Mouse (Mus musculus) heart, postnatal 0 days (tissue): ENCODE measurements around the gene Fam221b.
A peak's percentile ranks its signal among the peaks of the same experiment; 100 is the strongest.

ENCODE experiments used
- CTCF ChIP-seq: IDR thresholded peaks from 2 replicates; pipeline ENCODE4 v1.5.1; 2016; ENCODE audit warnings: antibody characterized with exemption, control low read depth, low read depth
- EP300 ChIP-seq: IDR thresholded peaks from 2 replicates; pipeline ENCODE4 v1.6.1; 2016; ENCODE audit warnings: antibody characterized with exemption, low read depth

- TF ChIP-seq EP300 (no peak), CTCF (peak; percentile 80)
These were observed 3.1 kb upstream of the Fam221b start for GRCm38 (mm10) chr4:43672070-43672469.
